Mouse (Mus musculus) forebrain, embryonic 10.5 days (tissue): ENCODE data around the gene Ydjc. TPM values are rescaled to one million over a fixed set of nuclear protein-coding genes. Genes with fewer than 3 reads are reported as not detected.
A peak's percentile ranks its signal among the peaks of the same experiment; 100 is the strongest.

Experiments
- DNase-seq: peaks from one replicate; pipeline ENCODE4 v3.0.0-alpha.2; 2017; ENCODE audit warnings: low spot score; ENCODE audit errors: extremely low spot score
- H3K27ac ChIP-seq: fragments of 300-500 bp; sonication (generic); 2 replicates; pipeline ENCODE4 v1.5.1; 2016; ENCODE audit warnings: mild to moderate bottlenecking
- H3K27me3 ChIP-seq: fragments of 300-500 bp; sonication (generic); 2 replicates; pipeline ENCODE4 v1.6.1; 2016; ENCODE audit warnings: mild to moderate bottlenecking; ENCODE audit not compliant: poor library complexity, severe bottlenecking
- H3K36me3 ChIP-seq: fragments of 300-500 bp; sonication (generic); replicated peaks from 2 replicates; pipeline ENCODE4 v1.6.1; 2016; ENCODE audit warnings: mild to moderate bottlenecking, moderate library complexity
- H3K4me1 ChIP-seq: fragments of 300-500 bp; sonication (generic); 2 replicates; pipeline ENCODE4 v1.6.1; 2016
- H3K4me3 ChIP-seq: fragments of 300-500 bp; sonication (generic); 2 replicates; pipeline ENCODE4 v1.5.1; 2016; ENCODE audit warnings: mild to moderate bottlenecking, moderate library complexity
- H3K9me3 ChIP-seq: fragments of 300-500 bp; sonication (generic); 2 replicates; pipeline ENCODE4 v1.6.1; 2016; ENCODE audit warnings: mild to moderate bottlenecking, moderate library complexity
- WGBS: fragments of 180-500 bp; shearing (Covaris S2); methylation state at CpG from one replicate; pipeline ENCODE4 v1.1.7; 2016; 5-methylcytosine and 5-hydroxymethylcytosine counted together
- polyA plus RNA-seq: library from polyadenylated mRNA; unstranded; fragments of >200 nt; fragmentation: Nextera tagmentation; extraction: Ambion mirVana; gene quantifications from 2 replicates; pipeline ENCODE4 v1.2.1, GENCODE M21; 2016

Gene Ydjc
- 5.8 and 6.9 TPM in 2 replicates for polyA plus RNA-seq

DNA sequence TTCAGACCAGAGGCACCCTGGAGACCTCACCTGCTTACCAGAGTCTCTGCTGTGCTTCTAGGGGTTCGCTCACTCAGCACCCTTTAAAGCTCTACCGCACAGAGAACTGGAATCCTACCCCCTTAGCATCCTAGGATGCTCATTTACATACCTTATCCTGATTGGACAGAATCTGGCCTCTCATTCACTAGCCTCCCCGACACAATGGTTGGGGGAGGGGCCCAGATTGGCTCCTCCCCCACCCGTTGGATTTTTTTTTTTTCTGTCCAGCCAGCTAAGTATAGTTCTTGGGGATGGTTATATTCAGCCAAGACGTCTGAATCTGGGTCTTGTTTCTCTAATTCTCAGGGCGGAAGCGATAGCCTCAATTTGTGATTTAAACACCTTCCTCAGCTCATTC, at the start of gene Ydjc:
TSS of gene Ydjc (plus strand) at position 283 of the 400 bp plus-strand sequence.
- 0 out of 2 replicates have a peak within 1 kb of the TSS, but pooled peaks have one; percentile 4 for H3K4me3 ChIP-seq
- DNase-seq = no peak
- WGBS = 16% methylated on average over 7 of the region's 7 CpGs

DNA sequence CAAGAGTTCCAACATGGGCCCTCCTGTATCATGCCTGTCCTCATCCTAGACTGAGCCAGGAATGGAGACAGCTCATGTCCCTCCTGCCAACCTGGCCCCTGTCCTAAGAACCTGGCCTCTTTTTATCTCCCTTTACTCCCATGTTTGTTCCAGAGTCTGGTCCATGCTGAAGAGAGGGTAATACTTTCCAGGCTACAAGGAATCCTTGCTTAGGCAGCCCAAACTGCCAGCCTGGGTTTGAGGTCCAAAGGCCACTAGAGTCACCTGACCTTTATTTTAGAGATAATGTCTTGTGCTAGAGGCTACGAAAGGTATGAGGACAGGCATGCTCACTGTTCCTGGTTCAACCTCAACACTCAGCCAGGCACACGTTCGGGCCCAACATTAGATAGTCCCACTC, 47.5 kb upstream of the Ydjc start:
- no peak overlapping the region for H3K4me3 ChIP-seq
- H3K9me3 ChIP-seq = no peaks in the 10 kb centered on the region
- no peaks in the 10 kb centered on the region for H3K4me1 ChIP-seq
- H3K27me3 ChIP-seq = no peaks in the 10 kb centered on the region
- no peak for DNase-seq
- H3K27ac ChIP-seq = no peak overlapping the region
- peaks cover 100% of the 10 kb centered on the region for H3K36me3 ChIP-seq
- WGBS = 95% methylated on average over 3 of the region's 3 CpGs

More for the DNA sequence above, at the start of gene Ydjc:
- no peaks in the 10 kb centered on the region for H3K36me3 ChIP-seq
- peaks cover 22% of the 10 kb centered on the region for H3K27me3 ChIP-seq
- no peaks in the 10 kb centered on the region for H3K9me3 ChIP-seq
- H3K27ac ChIP-seq = no peak within 1 kb of the TSS
- H3K4me1 ChIP-seq = peaks cover 28% of the 10 kb centered on the region

DNA sequence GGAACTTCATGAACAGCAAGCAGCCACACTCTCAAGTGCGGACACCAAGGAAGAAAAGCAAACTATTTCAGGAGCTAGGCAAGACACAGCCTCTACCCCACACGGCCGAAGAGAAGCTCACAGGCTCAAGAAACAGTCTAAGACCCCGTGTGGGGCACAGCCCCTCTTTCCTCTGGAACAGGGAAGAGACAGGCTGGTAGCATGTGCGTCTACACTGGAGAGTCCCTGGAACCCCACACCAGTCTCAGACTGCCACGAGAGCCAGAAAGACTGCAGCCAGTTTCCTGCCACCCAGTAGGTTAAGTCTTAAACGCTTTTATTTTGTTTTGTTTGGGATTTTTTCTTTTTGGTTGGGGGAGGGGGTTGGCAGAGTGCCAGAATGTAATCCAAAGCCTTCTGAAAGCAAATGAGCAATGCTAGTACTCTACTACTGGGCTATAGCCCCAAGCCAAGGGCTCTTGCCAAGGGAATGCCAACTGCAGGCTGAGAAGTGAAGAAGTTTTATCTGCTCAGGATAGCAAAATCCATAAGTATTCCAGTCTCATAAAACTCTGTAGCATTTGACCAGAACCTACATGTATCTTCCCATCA, 41.7 kb upstream of the Ydjc start:
- 95% methylated on average over 7 of the region's 7 CpGs for WGBS
- H3K4me3 ChIP-seq = no peak overlapping the region
- no peaks in the 10 kb centered on the region for H3K9me3 ChIP-seq
- H3K27ac ChIP-seq = no peak overlapping the region
- peaks cover 98% of the 10 kb centered on the region for H3K36me3 ChIP-seq
- no peaks in the 10 kb centered on the region for H3K27me3 ChIP-seq
- no peaks in the 10 kb centered on the region for H3K4me1 ChIP-seq
- no peak for DNase-seq

DNA sequence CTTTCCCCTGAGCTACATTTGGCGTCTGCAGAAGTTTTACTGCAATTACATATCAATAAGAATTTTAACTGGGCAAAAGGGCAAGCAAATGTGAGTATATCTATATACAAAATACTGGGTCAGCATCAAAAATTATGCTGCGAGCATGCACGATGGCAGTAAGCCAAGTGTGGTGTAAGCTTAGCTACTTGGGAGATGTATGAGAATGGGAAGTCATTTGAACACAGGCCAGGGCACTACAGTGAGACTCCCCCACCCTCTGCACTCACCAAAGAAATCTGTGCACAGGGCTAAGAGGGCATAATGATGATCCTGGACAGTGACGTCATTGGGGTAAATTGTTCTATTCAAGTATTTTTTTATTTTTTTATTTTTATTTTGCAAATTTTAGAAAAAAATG, 39.8 kb upstream of the Ydjc start:
- Histone ChIP-seq H3K36me3 (peaks cover 95% of the 10 kb centered on the region), H3K27me3 (no peaks in the 10 kb centered on the region), H3K4me3 (no peak overlapping the region), H3K27ac (no peak overlapping the region), H3K9me3 (no peaks in the 10 kb centered on the region), H3K4me1 (peaks cover 2% of the 10 kb centered on the region; the same call in 1 of the 2 replicates)
- 94% methylated on average over 4 of the region's 4 CpGs for WGBS
- DNase-seq = no peak

- H3K27ac ChIP-seq = peak within 1 kb of the TSS; percentile 84
- peak within 1 kb of the TSS; percentile 87 for H3K4me3 ChIP-seq
- H3K27me3 ChIP-seq = no peaks in the 10 kb centered on the region
- WGBS = 10% methylated on average over 38 of the region's 38 CpGs
- peaks cover 13% of the 10 kb centered on the region for H3K4me1 ChIP-seq
- H3K36me3 ChIP-seq = peaks cover 72% of the 10 kb centered on the region
- H3K9me3 ChIP-seq = no peaks in the 10 kb centered on the region
- DNase-seq = peak; percentile 77
Measured at GRCm38 (mm10) chr16:17110771-17111743, 33.4 kb upstream of the Ydjc start, which contains the start of gene Ppil2. Gene Ppil2, minus strand, starts transcription at chr16:17111257.

DNA sequence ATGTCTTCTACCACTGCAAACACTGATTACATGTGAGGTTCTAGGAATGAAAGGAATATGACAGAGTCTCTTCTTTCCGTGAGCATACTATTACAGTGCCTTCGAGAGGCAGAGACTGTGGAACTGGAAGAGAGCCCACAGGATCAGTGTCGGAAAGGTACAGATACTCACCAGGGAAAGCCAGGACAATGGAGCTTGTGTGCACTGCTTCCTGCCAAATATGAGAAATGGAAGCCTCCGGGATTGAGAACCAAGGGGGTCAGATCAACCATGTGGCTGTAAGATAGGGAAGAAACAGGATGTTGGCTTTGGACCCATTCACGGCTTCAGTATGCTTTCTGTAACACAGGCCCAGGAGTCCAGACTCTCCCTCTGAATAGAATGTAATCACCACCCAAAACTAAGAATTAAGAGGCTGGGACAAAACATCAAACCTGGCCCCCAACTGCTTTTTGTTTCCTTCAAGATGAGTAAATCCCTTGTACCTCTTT, 27.1 kb upstream of the Ydjc start:
- H3K9me3 ChIP-seq = no peaks in the 10 kb centered on the region
- no peak overlapping the region for H3K4me3 ChIP-seq
- no peaks in the 10 kb centered on the region for H3K27me3 ChIP-seq
- peaks cover 11% of the 10 kb centered on the region for H3K4me1 ChIP-seq
- WGBS = 95% methylated on average over 5 of the region's 5 CpGs
- DNase-seq = no peak
- H3K27ac ChIP-seq = no peak overlapping the region
- peaks cover 100% of the 10 kb centered on the region for H3K36me3 ChIP-seq

DNA sequence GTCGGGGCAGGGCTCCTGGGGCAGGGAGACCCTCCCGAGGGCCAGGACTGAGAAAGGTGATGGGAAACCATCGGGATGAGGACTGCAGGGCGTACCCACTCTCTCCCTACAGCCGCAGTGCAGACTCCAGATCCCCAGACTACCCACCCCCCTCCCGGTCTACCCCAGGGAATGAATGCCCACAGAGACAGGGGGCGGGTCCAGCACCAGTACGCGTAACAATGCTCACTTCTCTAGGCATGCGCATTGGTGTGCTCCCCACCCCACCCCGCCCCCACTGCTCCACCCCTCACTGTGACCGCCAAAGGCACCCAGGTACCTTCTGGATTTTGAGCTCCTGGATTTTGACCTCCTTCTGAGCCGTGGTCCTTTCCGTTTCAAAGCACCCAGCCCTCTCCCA, 22.9 kb upstream of the Ydjc start:
- H3K36me3 ChIP-seq = peaks cover 72% of the 10 kb centered on the region
- H3K4me3 ChIP-seq = peak overlapping the region; percentile 31
- peaks cover 43% of the 10 kb centered on the region for H3K4me1 ChIP-seq
- no peaks in the 10 kb centered on the region for H3K9me3 ChIP-seq
- no peaks in the 10 kb centered on the region for H3K27me3 ChIP-seq
- 47% methylated on average over 11 of the region's 14 CpGs for WGBS
- H3K27ac ChIP-seq = peak overlapping the region; percentile 2; the same call in 1 of the 2 replicates
- DNase-seq = no peak

DNA sequence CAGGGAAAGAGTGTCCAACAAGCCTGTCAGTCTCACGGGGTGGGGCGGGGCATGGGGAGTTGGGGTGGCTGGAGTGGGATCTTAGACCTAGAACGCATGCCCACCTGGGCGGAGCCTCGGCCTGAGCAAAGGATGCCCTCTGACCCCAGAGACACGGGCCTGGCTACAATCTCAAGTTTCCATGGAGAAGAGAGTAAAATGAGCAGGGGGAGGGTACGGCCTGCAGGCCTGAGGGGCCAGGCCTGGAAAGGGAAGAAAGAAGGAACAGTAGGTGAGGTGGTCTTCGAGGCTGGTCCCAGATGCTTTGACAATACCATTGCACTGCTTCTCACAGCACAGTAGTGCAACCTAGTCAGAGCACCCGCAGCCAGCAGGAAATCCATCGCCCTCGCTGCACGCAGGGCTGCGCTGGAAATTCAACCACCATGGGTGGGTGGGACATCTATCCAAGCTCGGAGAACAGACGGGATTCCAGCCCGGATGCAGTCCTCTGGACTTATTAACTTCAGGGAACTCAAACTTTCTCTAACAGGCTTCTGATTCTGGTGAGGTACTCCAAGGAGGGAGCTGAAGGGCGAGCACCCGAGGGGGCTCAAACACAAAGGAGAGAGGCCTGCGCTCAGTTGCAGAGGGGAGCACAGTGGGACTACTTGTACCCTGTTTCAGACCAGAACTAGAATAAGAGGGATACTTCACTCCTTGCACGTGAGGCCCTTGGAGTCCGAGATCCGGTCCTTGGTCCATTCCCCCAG, 20.1 kb upstream of the Ydjc start:
- H3K4me3 ChIP-seq = peak overlapping the region; percentile 73
- WGBS = under 1% methylated on average over 22 of the region's 22 CpGs
- peak overlapping the region; percentile 93 for H3K27ac ChIP-seq
- peak; percentile 84 for DNase-seq
- H3K9me3 ChIP-seq = no peaks in the 10 kb centered on the region
- peaks cover 43% of the 10 kb centered on the region for H3K4me1 ChIP-seq
- H3K27me3 ChIP-seq = no peaks in the 10 kb centered on the region
- peaks cover 44% of the 10 kb centered on the region for H3K36me3 ChIP-seq

DNA sequence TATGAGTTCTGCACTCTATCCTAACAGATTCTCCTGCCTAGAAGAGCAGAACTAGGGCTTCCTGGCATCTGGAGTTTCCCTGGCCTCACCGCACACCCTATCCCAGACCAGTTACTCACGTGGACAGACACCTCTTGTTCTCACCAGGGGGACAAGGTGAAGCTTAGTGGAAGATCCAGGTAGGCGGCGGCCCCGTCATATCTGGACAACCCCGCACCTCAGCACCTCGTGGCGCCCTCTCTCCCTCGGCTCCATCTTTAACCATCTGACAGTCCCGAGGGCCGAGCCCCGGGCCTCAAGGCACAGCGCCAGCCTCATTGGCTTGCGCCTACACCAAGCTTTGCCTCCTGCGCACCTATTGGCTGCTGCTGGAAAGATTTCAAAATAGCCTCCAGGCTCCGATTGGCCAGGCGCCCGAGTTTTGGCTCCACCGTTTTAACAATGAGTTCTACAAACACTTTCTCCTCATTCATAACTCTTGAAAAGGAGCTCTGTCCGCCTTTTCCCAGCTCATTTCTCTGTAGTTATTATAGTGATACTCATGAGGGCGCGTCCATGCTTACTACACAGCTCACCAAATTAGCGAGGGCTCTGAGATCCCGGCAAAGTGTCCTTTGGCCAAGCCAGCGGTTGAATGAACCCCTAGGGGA, 19.4 kb upstream of the Ydjc start, which contains the start of gene 2610318N02Rik:
TSS of gene 2610318N02Rik (minus strand) at position 297 of the 650 bp plus-strand sequence.
- peak within 1 kb of the TSS; percentile 93 for H3K27ac ChIP-seq
- H3K27me3 ChIP-seq = no peaks in the 10 kb centered on the region
- WGBS = under 1% methylated on average over 25 of the region's 25 CpGs
- no peaks in the 10 kb centered on the region for H3K9me3 ChIP-seq
- DNase-seq = peak; percentile 88
- peaks cover 43% of the 10 kb centered on the region for H3K4me1 ChIP-seq
- H3K4me3 ChIP-seq = peak within 1 kb of the TSS; percentile 73
- H3K36me3 ChIP-seq = peaks cover 44% of the 10 kb centered on the region

GRCm38 (mm10) chr16:17127292-17127691, 17.1 kb upstream of the Ydjc start:
- Histone ChIP-seq H3K27ac (no peak overlapping the region), H3K4me1 (peaks cover 48% of the 10 kb centered on the region), H3K4me3 (no peak overlapping the region), H3K36me3 (peaks cover 29% of the 10 kb centered on the region), H3K9me3 (no peaks in the 10 kb centered on the region), H3K27me3 (no peaks in the 10 kb centered on the region)
- WGBS = 100% methylated on average over 1 of the region's 1 CpGs
- DNase-seq = no peak

- Histone ChIP-seq H3K9me3 (no peaks in the 10 kb centered on the region), H3K4me3 (peak overlapping the region; percentile 82), H3K27ac (peak overlapping the region; percentile 93), H3K36me3 (peaks cover 14% of the 10 kb centered on the region), H3K27me3 (0 out of 2 replicates have a peak, but pooled peaks cover 3% of the 10 kb centered on the region), H3K4me1 (peaks cover 25% of the 10 kb centered on the region)
- 4% methylated on average over 43 of the region's 43 CpGs for WGBS
- peak; percentile 43 for DNase-seq
Measured at GRCm38 (mm10) chr16:17131191-17132088, 13.0 kb upstream of the Ydjc start.
